Mouse (Mus musculus) neural tube, embryonic 14.5 days (tissue): Measurements from ENCODE around the gene Gm37240. TPM values are rescaled to one million over a fixed set of nuclear protein-coding genes. Genes with fewer than 3 reads are reported as not detected.

Experiments
- ATAC-seq: fragments of 200-750 bp; cut with Nextera tagmentation; 2 replicates; pipeline ENCODE4 v1.8.0; 2017; ENCODE audit warnings: low read depth, mild to moderate bottlenecking, moderate TSS enrichment, moderate library complexity
- H3K27ac ChIP-seq: fragments of 300-500 bp; sonication (generic); 2 replicates; pipeline ENCODE4 v1.5.1; 2014; ENCODE audit warnings: low read depth, mild to moderate bottlenecking, control low read depth, low read length, moderate library complexity, mixed read lengths
- H3K27me3 ChIP-seq: fragments of 300-500 bp; sonication (generic); 2 replicates; pipeline ENCODE4 v1.6.1; 2014; ENCODE audit warnings: low read length; ENCODE audit not compliant: control insufficient read depth, insufficient read depth
- H3K36me3 ChIP-seq: fragments of 300-500 bp; sonication (generic); 2 replicates; pipeline ENCODE4 v1.6.1; 2014; ENCODE audit warnings: low read length, mixed read lengths; ENCODE audit not compliant: control insufficient read depth, insufficient read depth
- H3K4me1 ChIP-seq: fragments of 300-500 bp; sonication (generic); 2 replicates; pipeline ENCODE4 v1.6.1; 2014; ENCODE audit warnings: low read length; ENCODE audit not compliant: control insufficient read depth, insufficient read depth
- H3K4me2 ChIP-seq: fragments of 300-500 bp; sonication (generic); 2 replicates; pipeline ENCODE4 v1.6.1; 2014; ENCODE audit warnings: mild to moderate bottlenecking, low read depth, low read length, control low read depth
- H3K4me3 ChIP-seq: fragments of 300-500 bp; sonication (generic); 2 replicates; pipeline ENCODE4 v1.5.1; 2014; ENCODE audit warnings: low read depth, low read length, control low read depth, mixed read lengths
- H3K9ac ChIP-seq: fragments of 300-500 bp; sonication (generic); replicated peaks from 2 replicates; pipeline ENCODE4 v1.6.1; 2014; ENCODE audit warnings: low read depth, mild to moderate bottlenecking, control low read depth, low read length, mixed read lengths
- H3K9me3 ChIP-seq: fragments of 300-500 bp; sonication (generic); 2 replicates; pipeline ENCODE4 v1.6.1; 2016; ENCODE audit warnings: low read length; ENCODE audit not compliant: control insufficient read depth
- WGBS: fragments of 180-500 bp; shearing (Covaris S2); extraction: QIAGEN DNeasy Blood & Tissue Kit; methylation state at CpG from one replicate; pipeline ENCODE4 v1.1.7; 2014; 5-methylcytosine and 5-hydroxymethylcytosine counted together
- polyA plus RNA-seq: library from polyadenylated mRNA; unstranded; fragments of >200 nt; fragmentation: Nextera tagmentation; extraction: Ambion mirVana; gene quantifications from 2 replicates; pipeline ENCODE4 v1.2.1, GENCODE M21; 2014

The Gm37240 gene
- polyA plus RNA-seq, 1 experiment from 2014 or later, result not detected

GRCm38 (mm10) chr3:85786501-85786900 lies 100.8 kb downstream of the Gm37240 start:
- no peaks in the 10 kb centered on the region for H3K4me1 ChIP-seq
- ATAC-seq, result no peak
- H3K9ac ChIP-seq, result no peak overlapping the region

DNA sequence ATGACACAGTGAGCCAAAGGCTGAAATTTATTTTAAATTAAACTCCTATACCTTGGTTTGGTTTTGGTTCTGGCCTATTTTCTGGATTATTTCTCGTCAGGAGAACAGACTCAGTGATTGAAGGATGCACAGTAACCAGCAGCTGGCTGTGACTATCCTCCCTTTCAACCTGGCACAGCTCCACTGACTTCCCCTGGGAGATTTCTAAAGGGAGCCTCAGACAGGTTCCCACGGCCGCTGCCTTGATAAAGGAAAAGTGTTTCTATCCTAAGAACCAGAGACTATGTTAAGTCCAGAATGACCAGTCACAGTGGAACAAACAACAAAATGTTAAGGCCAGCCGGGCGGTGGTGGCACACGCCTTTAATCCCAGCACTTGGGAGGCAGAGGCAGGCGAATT lies 106.4 kb downstream of the Gm37240 start:
- H3K4me2 ChIP-seq, result no peak overlapping the region
- no peak for ATAC-seq
- no peaks in the 10 kb centered on the region for H3K9me3 ChIP-seq
- no peak overlapping the region for H3K9ac ChIP-seq
- WGBS, result 68% methylated on average over 7 of the region's 7 CpGs
- no peak overlapping the region for H3K4me3 ChIP-seq
- no peaks in the 10 kb centered on the region for H3K27me3 ChIP-seq
- no peak overlapping the region for H3K27ac ChIP-seq
- H3K36me3 ChIP-seq, result no peaks in the 10 kb centered on the region
- no peaks in the 10 kb centered on the region for H3K4me1 ChIP-seq

More at GRCm38 (mm10) chr3:85786501-85786900, 100.8 kb downstream of the Gm37240 start:
- H3K4me3 ChIP-seq, result no peak overlapping the region
- no peak overlapping the region for H3K27ac ChIP-seq
- WGBS, result 79% methylated on average over 8 of the region's 8 CpGs
- no peaks in the 10 kb centered on the region for H3K36me3 ChIP-seq
- no peaks in the 10 kb centered on the region for H3K9me3 ChIP-seq
- no peaks in the 10 kb centered on the region for H3K27me3 ChIP-seq
- no peak overlapping the region for H3K4me2 ChIP-seq

- Histone ChIP-seq H3K4me3 (no peak overlapping the region), H3K27me3 (no peaks in the 10 kb centered on the region), H3K27ac (no peak overlapping the region), H3K4me2 (no peak overlapping the region), H3K36me3 (no peaks in the 10 kb centered on the region), H3K4me1 (no peaks in the 10 kb centered on the region), H3K9me3 (no peaks in the 10 kb centered on the region), H3K9ac (no peak overlapping the region)
- ATAC-seq, result peak; percentile 44
- 59% methylated on average over 2 of the region's 2 CpGs for WGBS
These were observed 107.0 kb downstream of the Gm37240 start for GRCm38 (mm10) chr3:85780332-85780731.

DNA sequence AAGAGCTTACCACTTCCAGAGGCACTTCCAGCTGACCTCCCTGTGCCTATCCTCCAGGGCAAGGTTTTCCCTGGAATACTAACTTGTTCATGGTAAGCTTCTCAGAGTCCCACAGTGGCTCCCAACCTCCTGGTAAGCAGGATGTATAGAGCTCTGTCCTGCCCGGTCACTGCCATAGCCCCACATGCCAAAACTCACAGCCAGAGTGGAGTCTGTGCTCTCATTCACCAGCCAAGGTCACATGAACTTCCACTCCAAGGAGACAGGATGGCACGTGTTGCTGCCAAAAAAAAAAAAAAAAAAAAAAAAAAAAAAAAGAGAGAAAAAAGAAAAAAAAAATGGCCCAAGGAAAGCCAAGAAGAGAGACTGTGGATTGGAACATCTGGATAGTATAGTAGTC lies 109.5 kb downstream of the Gm37240 start:
- 76% methylated on average over 2 of the region's 2 CpGs for WGBS
- no peak for ATAC-seq
- H3K4me1 ChIP-seq, result no peaks in the 10 kb centered on the region

GRCm38 (mm10) chr3:85777356-85777755 lies 110.0 kb downstream of the Gm37240 start:
- no peaks in the 10 kb centered on the region for H3K36me3 ChIP-seq
- no peak overlapping the region for H3K9ac ChIP-seq
- ATAC-seq, result no peak
- H3K9me3 ChIP-seq, result no peaks in the 10 kb centered on the region
- 82% methylated on average over 4 of the region's 4 CpGs for WGBS
- no peak overlapping the region for H3K4me3 ChIP-seq
- H3K27ac ChIP-seq, result no peak overlapping the region
- no peaks in the 10 kb centered on the region for H3K4me1 ChIP-seq
- H3K4me2 ChIP-seq, result no peak overlapping the region
- no peaks in the 10 kb centered on the region for H3K27me3 ChIP-seq

More for the DNA sequence above, 109.5 kb downstream of the Gm37240 start:
- no peaks in the 10 kb centered on the region for H3K27me3 ChIP-seq
- no peak overlapping the region for H3K9ac ChIP-seq
- no peak overlapping the region for H3K4me2 ChIP-seq
- no peaks in the 10 kb centered on the region for H3K36me3 ChIP-seq
- H3K9me3 ChIP-seq, result no peaks in the 10 kb centered on the region
- no peak overlapping the region for H3K4me3 ChIP-seq
- no peak overlapping the region for H3K27ac ChIP-seq

DNA sequence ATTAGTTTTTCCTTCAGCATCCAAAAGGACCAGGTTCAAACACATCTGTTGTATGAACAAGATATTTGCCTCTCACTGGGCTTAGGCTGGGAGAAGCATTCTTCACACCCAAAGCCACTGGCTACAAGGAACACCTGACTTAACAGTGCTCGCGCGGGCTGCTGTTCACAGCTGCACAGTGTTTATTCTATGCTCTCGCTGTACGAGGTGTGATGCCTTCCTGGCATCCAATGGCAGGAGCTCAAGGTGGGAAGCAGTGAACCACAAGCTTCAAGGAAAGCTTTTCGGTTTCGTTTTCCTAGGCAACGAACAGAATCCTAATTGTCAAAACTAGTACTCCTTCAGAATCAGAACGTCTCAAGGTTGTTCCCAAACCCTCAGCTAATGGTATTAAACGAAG lies 110.6 kb downstream of the Gm37240 start:
- no peaks in the 10 kb centered on the region for H3K4me1 ChIP-seq
- no peaks in the 10 kb centered on the region for H3K9me3 ChIP-seq
- no peak overlapping the region for H3K9ac ChIP-seq
- H3K4me2 ChIP-seq, result no peak overlapping the region
- no peaks in the 10 kb centered on the region for H3K36me3 ChIP-seq
- no peak overlapping the region for H3K4me3 ChIP-seq
- ATAC-seq, result no peak
- WGBS, result 74% methylated on average over 10 of the region's 10 CpGs
- no peaks in the 10 kb centered on the region for H3K27me3 ChIP-seq
- H3K27ac ChIP-seq, result no peak overlapping the region

GRCm38 (mm10) chr3:85776126-85776525 lies 111.2 kb downstream of the Gm37240 start:
- no peak overlapping the region for H3K4me3 ChIP-seq
- H3K36me3 ChIP-seq, result no peaks in the 10 kb centered on the region
- no peak overlapping the region for H3K9ac ChIP-seq
- no peaks in the 10 kb centered on the region for H3K4me1 ChIP-seq
- H3K27ac ChIP-seq, result no peak overlapping the region
- no peaks in the 10 kb centered on the region for H3K27me3 ChIP-seq
- no peaks in the 10 kb centered on the region for H3K9me3 ChIP-seq
- no peak for ATAC-seq
- no peak overlapping the region for H3K4me2 ChIP-seq
- 60% methylated on average over 6 of the region's 6 CpGs for WGBS

DNA sequence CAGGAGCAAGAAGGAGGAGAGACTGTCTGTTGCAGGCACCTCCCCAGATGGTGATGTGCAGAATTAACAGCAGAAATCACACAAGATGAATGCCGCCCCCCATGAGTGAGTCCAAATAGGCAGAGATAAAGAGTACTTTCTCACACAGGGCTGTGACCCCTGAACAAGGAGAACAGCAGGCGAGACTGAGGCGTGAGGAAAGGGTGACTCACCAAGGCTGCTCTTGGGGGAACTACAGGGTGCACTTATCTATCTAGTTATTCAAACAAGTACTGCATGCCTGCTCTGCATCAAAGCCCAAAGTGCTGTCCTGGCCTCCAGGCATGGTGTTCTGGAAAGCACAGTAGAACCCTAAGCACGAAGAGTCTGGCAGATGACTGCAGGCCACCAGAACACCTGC lies 113.4 kb downstream of the Gm37240 start:
- ATAC-seq, result no peak
- 77% methylated on average over 4 of the region's 4 CpGs for WGBS

GRCm38 (mm10) chr3:85773425-85773824 lies 113.9 kb downstream of the Gm37240 start:
- Histone ChIP-seq H3K4me3 (no peak overlapping the region), H3K27ac (no peak overlapping the region), H3K9ac (no peak overlapping the region), H3K9me3 (no peaks in the 10 kb centered on the region), H3K36me3 (no peaks in the 10 kb centered on the region), H3K27me3 (no peaks in the 10 kb centered on the region), H3K4me1 (no peaks in the 10 kb centered on the region), H3K4me2 (no peak overlapping the region)
- no peak for ATAC-seq
- WGBS, result 51% methylated on average over 3 of the region's 3 CpGs

More for the DNA sequence above, 113.4 kb downstream of the Gm37240 start:
- H3K9ac ChIP-seq, result no peak overlapping the region
- no peak overlapping the region for H3K27ac ChIP-seq
- H3K4me3 ChIP-seq, result no peak overlapping the region
- no peaks in the 10 kb centered on the region for H3K27me3 ChIP-seq
- no peak overlapping the region for H3K4me2 ChIP-seq
- no peaks in the 10 kb centered on the region for H3K9me3 ChIP-seq
- no peaks in the 10 kb centered on the region for H3K4me1 ChIP-seq
- H3K36me3 ChIP-seq, result no peaks in the 10 kb centered on the region
